Mouse (Mus musculus): ENCODE results near the gene Camk1.

DNA sequence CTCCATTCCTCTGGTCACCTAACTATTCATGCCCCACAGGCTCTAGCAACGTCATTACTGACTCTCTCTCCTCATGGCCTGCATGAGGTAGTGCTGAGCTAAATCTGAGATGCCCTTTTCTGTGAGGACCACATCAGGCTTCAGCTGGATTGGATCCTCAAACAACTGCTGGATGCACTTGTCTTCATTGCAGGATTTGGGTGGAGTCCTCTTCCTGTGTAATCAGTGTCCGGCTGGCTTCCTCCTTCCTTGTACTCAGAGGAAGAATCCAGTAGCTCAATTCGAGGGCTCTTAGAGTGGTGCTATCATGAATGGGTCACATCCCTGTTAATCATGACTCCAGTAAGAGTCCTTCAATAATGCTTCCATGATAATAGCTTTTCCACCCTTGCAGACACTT is 9.9 kb upstream of the Camk1 start:
- no peak for TF ChIP-seq CTCF (IDR thresholded peaks at IDR 0.05; ENCODE audit: control insufficient read depth, insufficient read depth, insufficient read length)
- no peak for TF ChIP-seq USF1 (IDR thresholded peaks at IDR 0.05; ENCODE audit: low read depth)

Measured in C2C12 (cell line).